Mouse (Mus musculus) C2C12 (cell line): ENCODE results near the gene Zdhhc22.

Experiments
- CEBPB ChIP-seq: IDR thresholded peaks from one replicate; pipeline ENCODE4 v1.6.1; 2011; ENCODE audit warnings: low read depth, mild to moderate bottlenecking, control low read depth, moderate library complexity
- CTCF ChIP-seq: IDR thresholded peaks from one replicate; pipeline ENCODE4 v1.5.1; 2011; ENCODE audit not compliant: control insufficient read depth, insufficient read depth, insufficient read length
- FOSL1 ChIP-seq: IDR thresholded peaks from one replicate; pipeline ENCODE4 v1.8.0; 2011; ENCODE audit warnings: mild to moderate bottlenecking, low read length; ENCODE audit not compliant: poor library complexity, insufficient read depth, severe bottlenecking
- MAX ChIP-seq: IDR thresholded peaks from one replicate; pipeline ENCODE4 v1.6.1; 2011; ENCODE audit warnings: mild to moderate bottlenecking, control low read depth
- MYOD1 ChIP-seq: IDR thresholded peaks from one replicate; pipeline ENCODE4 v1.6.1; 2011; ENCODE audit warnings: low read depth; ENCODE audit not compliant: control insufficient read depth, insufficient read length
- MYOG ChIP-seq: IDR thresholded peaks from one replicate; pipeline ENCODE4 v1.6.1; 2011; ENCODE audit not compliant: control insufficient read depth, insufficient read length; ENCODE audit errors: extremely low read depth
- USF1 ChIP-seq: IDR thresholded peaks from one replicate; pipeline ENCODE4 v1.6.1; 2011; ENCODE audit warnings: low read depth, mild to moderate bottlenecking, control low read depth, moderate library complexity

GRCm38 (mm10) chr12:86948627-86949026 is 41.6 kb downstream of the Zdhhc22 start:
- TF ChIP-seq USF1 = peak; percentile 73
- no peak for TF ChIP-seq CTCF
- peak; percentile 93 for TF ChIP-seq MAX
- TF ChIP-seq MYOG = no peak
- no peak for TF ChIP-seq CEBPB
- TF ChIP-seq MYOD1 = no peak
- TF ChIP-seq FOSL1 = no peak
